24 mouse cellular contexts compared by ENCODE assay signal in genomic region chr15:77119666-77120065, GRCm38 (mm10).
DNase-seq lines count a peak whose midpoint lies in the region; ATAC-seq lines count a peak whose summit lies in the region.
"Had no signal": no experiment of that assay in that cellular context is flagged by ENCODE, and none has a peak within 500 bp of the region (broad histone marks: within the 10 kb centered on the region; RNA-seq: fewer than 3 reads in every experiment).

No protein-coding gene starts in this region.

- no peak for ATAC-seq in midbrain, embryonic 11.5 days (ENCODE audit: low FRiP score)
- no peak for ATAC-seq in midbrain, embryonic 15.5 days (replicated peaks)
- ATAC-seq: activated CD4-positive, CD25-positive, alpha-beta regulatory T cell, adult 4 months; CD4-positive, CD25-positive, alpha-beta regulatory T cell, adult 4 months; Patski had no signal

- WGBS in midbrain, embryonic 11.5 days, result 92% methylated on average over 7 of the region's 7 CpGs
- 98% methylated on average over 7 of the region's 7 CpGs for WGBS in midbrain, embryonic 15.5 days

- H3K27ac ChIP-seq in midbrain, embryonic 11.5 days (ENCODE audit: low read depth, low read length), result no peak overlapping the region
- H3K27ac ChIP-seq in midbrain, embryonic 15.5 days, result no peak overlapping the region

- H3K9ac ChIP-seq in midbrain, embryonic 11.5 days (ENCODE audit: low read length), result no peak overlapping the region
- H3K9ac ChIP-seq in midbrain, embryonic 15.5 days, result no peak overlapping the region

- H3K9me3 ChIP-seq in midbrain, embryonic 11.5 days (ENCODE audit: control insufficient read depth, low read length), result no peaks in the 10 kb centered on the region
- no peaks in the 10 kb centered on the region for H3K9me3 ChIP-seq in midbrain, embryonic 15.5 days
- H3K9me3 ChIP-seq: G1E had no signal

- no peak overlapping the region for H3K4me2 ChIP-seq in midbrain, embryonic 11.5 days
- no peak overlapping the region for H3K4me2 ChIP-seq in midbrain, embryonic 15.5 days

- peak; percentile 21 for DNase-seq in midbrain, embryonic 11.5 days (ENCODE audit: low spot score, missing footprints)
- DNase-seq in ES-CJ7 (ENCODE audit: low read depth, low spot score) (peak; percentile 33), R1 (ENCODE audit: low read depth, low spot score) (peak; percentile 74), ZHBTc4 (ENCODE audit: low read depth, low spot score) (peak; percentile 72)
- DNase-seq in right cerebral cortex, adult 2 months (ENCODE audit: low spot score in 2 of 2), result no peak
- DNase-seq in embryo, embryonic 11 days, result no peak
- no peak for DNase-seq in gastrocnemius, adult 8-10 months (ENCODE audit: low spot score in 2 of 2)
- DNase-seq: adrenal gland, adult 2 months; adrenal gland, adult 8-10 months; adrenal gland, postnatal 10 days; adrenal gland, postnatal 14 days; adrenal gland, postnatal 25 days; adrenal gland, postnatal 36 days; B cell, adult 2 months; cerebellum, adult 11 months; cerebellum, adult 11-12 months; cerebellum, adult 18-20 months; cerebellum, adult 2 months; cerebellum, adult 8-10 months had no signal

- no peaks in the 10 kb centered on the region for H3K36me3 ChIP-seq in midbrain, embryonic 11.5 days (ENCODE audit: control insufficient read depth, insufficient read depth, low read length)
- peaks cover 11% of the 10 kb centered on the region; the same call in 1 of the 2 replicates for H3K36me3 ChIP-seq in midbrain, embryonic 15.5 days (replicated peaks)
- H3K36me3 ChIP-seq: G1E had no signal

- H3K4me3 ChIP-seq in midbrain, embryonic 11.5 days (ENCODE audit: low read depth, low read length), result no peak overlapping the region
- H3K4me3 ChIP-seq in midbrain, embryonic 15.5 days, result no peak overlapping the region

- no peaks in the 10 kb centered on the region for H3K27me3 ChIP-seq in midbrain, embryonic 11.5 days (ENCODE audit: control insufficient read depth, insufficient read depth, low read length)
- no peaks in the 10 kb centered on the region for H3K27me3 ChIP-seq in midbrain, embryonic 15.5 days (replicated peaks)
- H3K27me3 ChIP-seq: Patski had no signal

- peaks cover 3% of the 10 kb centered on the region; the same call in 1 of the 2 replicates for H3K4me1 ChIP-seq in midbrain, embryonic 11.5 days (ENCODE audit: control insufficient read depth, insufficient read depth, low read length)
- peaks cover 8% of the 10 kb centered on the region for H3K4me1 ChIP-seq in midbrain, embryonic 15.5 days

Comparison
In these comparisons a context has a peak if more than half of its experiments do, and no peak if none do; other contexts are left out.
1. DNase-seq: peak in midbrain, embryonic 11.5 days (single experiment), ES-CJ7 (single experiment), R1 (single experiment) and ZHBTc4 (single experiment); none in right cerebral cortex, adult 2 months (0 of 2), embryo, embryonic 11 days (single experiment) and gastrocnemius, adult 8-10 months (0 of 2).